Mouse (Mus musculus) olfactory bulb, adult 2 months (tissue): ENCODE data around the gene Ppp1r1c.

Experiments
- CTCF ChIP-seq: fragments of 200-500 bp; IDR thresholded peaks from 2 replicates; pipeline ENCODE4 v1.5.1; 2012; ENCODE audit warnings: low read depth, mild to moderate bottlenecking, low read length, moderate library complexity; ENCODE audit not compliant: insufficient read depth
- POLR2A ChIP-seq: fragments of 200-500 bp; IDR thresholded peaks from 2 replicates; pipeline ENCODE4 v1.6.1; 2012; ENCODE audit warnings: mild to moderate bottlenecking, low read depth, low read length, moderate library complexity; ENCODE audit not compliant: insufficient read depth

DNA sequence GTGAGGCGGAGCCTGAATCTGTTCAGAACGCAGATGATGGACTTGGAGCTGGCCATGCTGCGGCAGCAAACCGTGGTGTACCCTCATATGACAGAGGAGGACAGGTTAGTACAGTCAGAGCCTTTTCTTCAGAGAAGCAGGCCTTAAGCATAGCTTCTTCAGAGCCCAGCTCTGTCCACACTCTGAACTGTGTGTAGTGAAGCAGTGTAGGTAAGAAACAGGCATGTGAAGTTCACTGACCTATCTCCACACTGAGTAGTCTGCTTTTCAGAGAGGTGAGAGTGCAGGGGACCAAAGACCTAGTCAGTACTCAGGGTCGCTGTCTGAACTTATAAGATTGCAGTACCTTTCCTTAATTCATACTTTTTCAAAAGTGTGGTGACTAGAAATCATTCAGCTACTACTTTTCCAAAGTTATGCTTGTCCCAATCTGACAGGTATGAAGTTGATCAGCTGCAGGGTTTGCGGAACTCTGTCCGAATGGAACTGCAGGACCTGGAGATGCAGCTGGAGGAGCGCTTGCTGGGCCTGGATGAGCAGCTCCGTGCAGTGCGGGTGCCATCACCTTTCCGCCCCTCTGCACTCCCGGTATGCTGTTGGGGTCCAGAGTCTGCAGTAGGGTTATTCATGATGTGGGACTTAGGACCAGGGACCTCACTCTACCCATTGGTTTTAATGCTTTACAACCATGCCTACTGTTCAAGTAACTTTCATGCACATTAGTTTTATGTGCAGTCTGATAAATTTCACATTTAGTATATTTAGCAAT, 47.0 kb upstream of the Ppp1r1c start:
- TF ChIP-seq CTCF (no peak), POLR2A (no peak)
